Mouse (Mus musculus) bone marrow macrophage, adult 2 months (primary cell): ENCODE data around the gene Oscp1. TPM values are rescaled to one million over a fixed set of nuclear protein-coding genes. Genes with fewer than 3 reads are reported as not detected.

Experiments
- H3K27ac ChIP-seq: 2 replicates; pipeline ENCODE4 v1.5.1; 2012; ENCODE audit warnings: low read depth, low read length; ENCODE audit not compliant: insufficient read depth
- H3K4me1 ChIP-seq: 2 replicates; pipeline ENCODE4 v1.6.1; 2012; ENCODE audit warnings: low read length; ENCODE audit not compliant: control insufficient read depth, insufficient read depth
- H3K4me3 ChIP-seq: 2 replicates; pipeline ENCODE4 v1.5.1; 2012; ENCODE audit warnings: mild to moderate bottlenecking, low read length, moderate library complexity; ENCODE audit not compliant: insufficient read depth
- CTCF ChIP-seq: IDR thresholded peaks from 2 replicates; pipeline ENCODE4 v1.5.1; 2012; ENCODE audit warnings: low read depth, mild to moderate bottlenecking, low read length, moderate library complexity
- POLR2A ChIP-seq: IDR thresholded peaks from 2 replicates; pipeline ENCODE4 v1.6.1; 2012; ENCODE audit warnings: mild to moderate bottlenecking, low read depth, low read length, borderline replicate concordance
- polyA plus RNA-seq: library from polyadenylated mRNA; stranded (reverse); fragments of >200 nt; gene quantifications from 2 replicates; pipeline ENCODE4 v1.2.4, GENCODE M21; 2012; ENCODE audit not compliant: missing spikeins, insufficient read depth, insufficient read length

Gene Oscp1
- polyA plus RNA-seq, 1 experiment: 3.7 TPM

DNA sequence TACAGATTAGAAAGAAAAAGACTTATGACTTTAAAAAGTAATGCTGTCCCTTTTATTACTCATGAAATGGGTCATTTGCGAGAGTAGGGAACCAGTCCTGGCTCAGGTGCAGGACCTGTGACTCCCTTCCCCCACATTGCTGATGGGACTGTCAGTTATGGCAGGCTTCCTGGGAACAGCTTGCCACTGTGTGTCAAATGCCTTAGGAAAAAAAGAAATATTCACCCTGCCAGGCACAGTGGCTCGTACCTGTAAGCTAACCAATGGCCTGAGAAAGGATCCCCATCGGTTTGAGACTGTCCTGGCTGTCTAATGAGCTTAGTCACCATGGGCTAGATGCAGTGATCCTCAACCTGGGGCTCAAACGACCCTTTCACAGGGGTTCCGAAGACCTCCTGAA lies 61.7 kb downstream of the Oscp1 start:
- Histone ChIP-seq H3K4me1 (no peaks in the 10 kb centered on the region; the same call in 1 of the 2 replicates), H3K27ac (no peak overlapping the region), H3K4me3 (no peak overlapping the region)
- TF ChIP-seq POLR2A: no peak
- no peak for TF ChIP-seq CTCF

DNA sequence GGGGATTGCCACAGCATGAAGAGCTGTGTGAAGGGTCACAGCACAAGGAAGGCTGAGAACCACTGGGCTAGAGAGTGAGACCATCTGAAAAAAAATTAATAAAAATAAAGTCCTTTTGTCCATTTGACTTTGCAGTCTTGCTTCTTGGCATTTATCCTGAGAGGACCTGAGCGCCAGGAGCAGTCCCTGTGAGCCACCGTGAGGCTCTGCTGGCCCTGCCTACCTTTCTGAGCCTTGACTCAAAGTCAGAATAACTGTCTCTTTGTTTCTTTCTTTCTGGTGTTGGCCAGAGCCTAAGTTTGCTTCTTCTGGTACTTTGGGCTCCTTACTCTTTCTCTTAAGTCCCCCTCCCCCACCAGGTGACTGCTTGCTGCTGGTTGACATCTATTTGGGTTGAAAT lies 62.1 kb downstream of the Oscp1 start:
- TF ChIP-seq POLR2A: no peak
- no peak overlapping the region for H3K27ac ChIP-seq
- no peaks in the 10 kb centered on the region; the same call in 1 of the 2 replicates for H3K4me1 ChIP-seq
- no peak overlapping the region for H3K4me3 ChIP-seq

DNA sequence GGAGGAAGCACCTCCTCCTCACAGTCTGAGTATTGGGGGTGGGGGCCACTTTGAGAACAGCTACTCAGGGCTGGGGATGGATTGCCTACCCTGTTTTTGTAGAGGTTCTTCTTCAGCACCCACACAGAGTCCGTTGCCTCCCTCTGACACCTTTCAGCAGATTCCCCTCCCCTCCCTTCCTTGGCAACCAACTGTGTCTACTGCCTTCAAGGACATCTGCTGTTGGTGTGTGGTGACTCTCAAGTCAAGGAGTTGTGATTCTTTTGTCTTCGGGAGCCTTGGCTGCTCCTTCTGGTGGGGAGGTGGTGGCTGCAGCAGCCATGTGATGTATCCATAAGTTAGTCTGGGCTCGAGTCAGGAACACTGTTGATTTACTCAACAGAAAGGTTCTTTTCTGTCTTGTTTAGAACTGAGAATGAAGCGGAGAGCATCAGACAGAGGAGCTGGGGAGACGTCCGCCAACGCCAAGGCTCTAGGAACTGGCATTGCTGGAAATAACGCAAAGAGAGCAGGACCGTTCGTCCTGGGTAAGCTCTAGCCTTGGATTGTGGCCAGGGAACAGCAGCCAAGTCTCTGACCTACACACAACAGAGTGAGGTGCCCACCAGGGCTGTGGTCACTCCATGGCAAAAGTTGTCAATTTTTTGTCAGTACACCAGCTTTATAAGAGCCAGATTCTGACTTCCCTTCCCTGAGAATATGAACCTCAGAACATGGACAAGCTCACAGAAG lies 65.1 kb downstream of the Oscp1 start:
- H3K4me3 ChIP-seq: no peak overlapping the region
- no peak for TF ChIP-seq CTCF
- TF ChIP-seq POLR2A: no peak
- H3K27ac ChIP-seq: no peak overlapping the region
- H3K4me1 ChIP-seq: peaks cover 5% of the 10 kb centered on the region

DNA sequence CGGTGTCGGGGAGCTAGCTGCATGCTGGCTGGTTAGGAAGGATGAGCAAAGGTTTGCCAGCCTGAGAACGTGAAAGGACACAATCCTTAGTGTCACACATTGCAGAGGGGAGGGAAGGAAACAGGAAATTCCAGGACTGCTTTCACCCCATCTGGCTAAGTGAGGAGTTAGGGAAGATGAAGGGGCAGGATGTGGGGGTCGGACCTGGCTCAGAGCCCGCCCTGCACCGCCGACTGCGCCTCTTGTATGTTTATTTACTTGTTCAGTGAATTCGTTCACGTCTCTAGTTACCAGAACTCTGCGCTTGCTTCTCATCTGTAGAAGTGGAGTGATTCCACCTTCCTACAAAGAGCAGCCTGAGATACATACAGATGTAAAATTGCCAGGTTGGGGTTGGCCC lies 72.1 kb downstream of the Oscp1 start:
- Histone ChIP-seq H3K4me1 (peaks cover 27% of the 10 kb centered on the region), H3K4me3 (no peak overlapping the region), H3K27ac (no peak overlapping the region)
- no peak for TF ChIP-seq POLR2A
- TF ChIP-seq CTCF: no peak

DNA sequence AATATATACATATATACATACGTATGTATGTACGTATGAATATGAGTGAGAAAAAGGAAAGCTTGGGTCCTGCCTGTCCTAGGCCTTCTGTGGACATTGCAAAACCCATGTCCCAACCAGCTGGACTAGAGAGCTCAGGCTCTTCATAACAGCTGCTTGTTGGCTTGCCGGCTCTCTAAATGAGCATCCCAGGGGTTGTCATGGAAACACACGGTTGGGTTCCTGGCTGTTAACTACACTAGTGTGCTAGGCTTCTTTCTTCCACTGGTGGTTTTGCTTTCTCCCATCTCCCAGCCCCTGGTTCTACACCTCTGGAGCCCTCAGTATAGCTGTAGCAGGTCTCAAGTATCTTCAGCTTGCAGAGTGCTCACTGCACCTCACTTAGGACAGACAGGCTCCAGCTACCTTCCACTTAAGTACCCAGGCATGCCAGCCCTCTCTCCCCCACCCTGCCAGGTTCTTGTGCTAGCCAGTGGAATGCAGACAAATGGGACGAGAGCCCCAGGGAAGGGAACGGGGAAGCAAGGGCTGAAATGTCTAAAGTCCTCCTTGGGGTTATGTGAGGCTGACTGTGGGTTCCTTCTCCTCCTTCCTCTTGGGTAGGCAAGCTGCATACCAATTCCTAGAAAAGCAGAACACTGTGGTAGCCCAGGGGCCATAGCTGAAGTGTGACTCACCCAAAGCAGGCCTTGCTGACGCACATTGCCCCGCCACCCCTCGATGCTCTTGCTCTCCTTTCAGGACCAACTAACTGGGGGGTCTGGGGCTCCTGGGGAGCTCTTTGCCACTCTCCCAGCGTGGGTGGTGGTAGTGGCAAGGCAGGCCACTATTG lies 73.1 kb downstream of the Oscp1 start:
- Histone ChIP-seq H3K4me1 (peaks cover 26% of the 10 kb centered on the region), H3K4me3 (no peak overlapping the region), H3K27ac (peak overlapping the region; percentile 77)
- TF ChIP-seq CTCF: 0 out of 2 replicates have a peak, but pooled peaks have one; percentile 15
- no peak for TF ChIP-seq POLR2A

DNA sequence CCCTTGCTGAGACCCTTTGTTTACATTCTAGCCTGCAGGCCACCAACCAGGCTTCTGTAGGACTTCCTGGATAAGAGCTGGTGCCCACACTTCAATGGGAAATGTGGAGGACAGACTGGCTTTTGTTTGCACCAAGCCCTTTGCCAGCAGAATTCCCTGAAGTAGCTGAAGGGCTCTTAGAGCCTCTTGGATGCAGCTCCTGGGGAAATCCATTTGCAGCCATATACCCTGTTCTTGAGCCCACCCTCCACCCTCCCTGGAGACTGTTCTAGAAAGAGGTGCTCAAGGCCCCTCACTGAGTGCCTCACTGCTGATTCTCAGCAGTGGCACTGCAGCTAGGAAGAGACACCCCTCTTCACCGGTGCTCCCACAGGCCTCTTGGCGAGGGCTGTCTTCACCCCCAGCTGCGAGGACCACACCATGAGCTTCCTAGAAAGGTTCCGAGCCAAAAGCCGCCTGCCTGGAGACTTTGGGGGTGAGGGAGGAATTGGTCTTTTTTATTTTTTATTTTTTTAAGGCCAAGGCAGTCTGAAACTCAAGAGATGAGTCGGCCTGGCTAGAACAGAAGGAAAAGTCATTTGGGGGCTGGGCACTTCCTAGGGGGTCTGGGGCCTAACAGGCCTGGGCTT lies 74.4 kb downstream of the Oscp1 start:
- TF ChIP-seq POLR2A (no peak), CTCF (no peak)
- Histone ChIP-seq H3K4me3 (no peak overlapping the region), H3K27ac (peak overlapping the region; percentile 77; the same call in 1 of the 2 replicates), H3K4me1 (peaks cover 33% of the 10 kb centered on the region)

DNA sequence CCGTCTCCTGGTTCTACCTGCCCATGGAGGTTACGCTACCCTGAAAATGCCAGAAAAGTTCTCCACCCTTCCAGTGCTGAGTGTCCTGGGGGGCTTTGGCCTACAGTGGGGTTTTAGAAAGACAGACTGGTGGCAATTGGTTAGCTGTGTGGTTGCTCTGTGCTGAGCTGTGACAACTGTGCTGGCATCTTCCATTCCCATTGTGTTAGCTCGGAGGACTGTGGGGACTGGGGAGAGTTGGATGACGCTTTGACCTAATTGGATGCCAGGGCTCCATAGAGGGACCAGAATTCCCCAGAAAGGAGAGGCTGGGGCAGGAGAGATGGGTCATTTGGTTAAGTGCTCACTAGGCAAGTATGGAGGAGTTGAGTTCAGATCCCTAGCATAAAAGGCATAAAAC lies 75.9 kb downstream of the Oscp1 start:
- H3K4me1 ChIP-seq: peaks cover 36% of the 10 kb centered on the region
- no peak overlapping the region for H3K27ac ChIP-seq
- TF ChIP-seq CTCF (no peak), POLR2A (no peak)
- no peak overlapping the region for H3K4me3 ChIP-seq

DNA sequence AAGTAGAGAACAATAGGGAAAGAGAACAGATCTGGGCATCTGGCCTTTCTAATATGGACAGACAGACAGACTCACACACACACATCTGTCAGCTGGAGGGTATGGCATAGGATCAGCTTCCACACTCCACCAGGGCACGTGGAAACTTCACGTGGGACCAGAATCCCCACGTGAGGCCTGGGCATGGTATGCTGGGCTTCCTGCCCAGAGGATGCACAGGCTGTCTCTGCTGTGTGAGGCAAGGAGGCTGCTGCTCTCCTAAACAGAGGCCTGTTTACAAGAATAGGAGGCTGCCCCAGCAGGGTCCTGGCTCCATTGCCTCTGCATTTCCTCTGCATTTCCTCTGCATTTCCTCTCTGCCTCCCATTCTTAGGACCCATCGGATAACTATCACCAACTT lies 76.3 kb downstream of the Oscp1 start:
- Histone ChIP-seq H3K4me1 (peaks cover 36% of the 10 kb centered on the region), H3K27ac (no peak overlapping the region), H3K4me3 (no peak overlapping the region)
- no peak for TF ChIP-seq POLR2A
- TF ChIP-seq CTCF: no peak

DNA sequence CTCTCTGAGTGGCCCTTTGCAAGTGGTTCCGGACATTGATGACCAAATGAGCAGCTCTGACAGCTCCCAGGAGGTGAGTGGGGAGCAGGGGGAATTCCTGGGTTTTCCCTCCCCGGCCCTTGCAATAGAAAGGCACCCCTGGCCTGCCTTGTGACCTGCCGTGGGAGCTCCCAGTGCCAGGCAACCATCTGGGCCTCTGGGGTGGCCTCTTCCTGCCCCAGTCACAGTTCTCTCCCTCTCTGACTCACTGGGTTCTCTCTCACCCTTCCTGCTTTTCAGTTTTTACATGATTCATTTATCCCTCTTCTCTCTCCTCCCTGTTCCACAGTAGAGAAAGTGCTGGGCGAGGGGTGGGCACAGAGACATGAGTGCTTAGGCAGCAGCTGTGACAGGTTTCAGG lies 79.4 kb downstream of the Oscp1 start:
- no peak overlapping the region for H3K4me3 ChIP-seq
- TF ChIP-seq POLR2A (no peak), CTCF (no peak)
- peak overlapping the region; percentile 50; the same call in 1 of the 2 replicates for H3K27ac ChIP-seq
- peaks cover 18% of the 10 kb centered on the region for H3K4me1 ChIP-seq

DNA sequence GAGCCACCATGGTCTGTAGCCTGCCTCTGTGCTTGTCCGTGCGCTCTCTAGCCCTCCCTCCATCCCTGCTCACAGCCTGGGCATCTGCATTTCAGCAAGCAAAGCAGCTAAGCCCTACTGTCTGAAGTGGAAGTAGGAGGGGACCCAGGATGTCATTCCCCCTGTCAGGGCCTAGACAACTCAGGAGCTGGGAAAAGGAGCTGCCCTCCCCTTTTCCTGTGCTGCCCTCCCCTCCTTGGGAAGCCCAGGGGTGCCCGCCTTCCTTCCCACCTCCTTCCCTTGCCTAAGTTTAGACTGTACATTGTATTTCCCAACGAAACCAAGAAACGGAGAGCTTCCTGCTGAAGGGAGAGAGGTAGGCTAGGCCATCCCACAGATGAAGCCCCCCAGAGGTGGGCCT lies 82.7 kb downstream of the Oscp1 start:
- Histone ChIP-seq H3K27ac (no peak overlapping the region), H3K4me1 (peaks cover 15% of the 10 kb centered on the region), H3K4me3 (no peak overlapping the region)
- no peak for TF ChIP-seq POLR2A
- TF ChIP-seq CTCF: no peak

Other genes starting within 250 kb of the Oscp1 start
- gene Csf3r, start 34.0 kb upstream of the Oscp1 start, polyA plus RNA-seq: 99.3 and 112 TPM in 2 replicates
- gene Mrps15, start 11.6 kb upstream of the Oscp1 start, polyA plus RNA-seq: 93.3 and 98.8 TPM in 2 replicates
- 37.9 and 38.6 TPM in 2 replicates for gene Lsm10, start 38.1 kb downstream of the Oscp1 start, polyA plus RNA-seq
- gene Stk40, start 45.4 kb downstream of the Oscp1 start, polyA plus RNA-seq: 25.5 and 26.5 TPM in 2 replicates
- 20.7 and 23.1 TPM in 2 replicates for gene Eva1b, start 89.2 kb downstream of the Oscp1 start, polyA plus RNA-seq
- gene Sh3d21, start 104.9 kb downstream of the Oscp1 start, polyA plus RNA-seq: 1.3 and 2.0 TPM in 2 replicates
- 230 and 236 TPM in 2 replicates for gene Thrap3, start 144.2 kb downstream of the Oscp1 start, polyA plus RNA-seq
- 131 and 139 TPM in 2 replicates for gene Map7d1, start 197.8 kb downstream of the Oscp1 start, polyA plus RNA-seq
- gene Trappc3, start 203.8 kb downstream of the Oscp1 start, polyA plus RNA-seq: 69.6 and 79.6 TPM in 2 replicates
- not detected in 2 replicates for gene Col8a2, start 228.2 kb downstream of the Oscp1 start, polyA plus RNA-seq